Mouse (Mus musculus) erythroblast, embryonic 14.5 days (primary cell): ENCODE results near the gene Cul7. TPM values are rescaled to one million over a fixed set of nuclear protein-coding genes. Genes with fewer than 3 reads are reported as not detected.
A peak's percentile ranks its signal among the peaks of the same experiment; 100 is the strongest.

Experiments
- H3K27me3 ChIP-seq: 2 replicates; pipeline ENCODE4 v1.6.1; 2012; ENCODE audit warnings: inconsistent platforms; ENCODE audit not compliant: control insufficient read depth
- H3K36me3 ChIP-seq: 2 replicates; pipeline ENCODE4 v1.6.1; 2012; ENCODE audit warnings: mild to moderate bottlenecking, inconsistent platforms; ENCODE audit not compliant: control insufficient read depth
- H3K4me1 ChIP-seq: 2 replicates; pipeline ENCODE4 v1.6.1; 2012; ENCODE audit warnings: inconsistent platforms; ENCODE audit not compliant: control insufficient read depth
- H3K4me3 ChIP-seq: replicated peaks from 2 replicates; pipeline ENCODE3; 2012; ENCODE audit warnings: moderate library complexity, mild to moderate bottlenecking, inconsistent platforms
- H3K9me3 ChIP-seq: 2 replicates; pipeline ENCODE4 v1.6.1; 2012; ENCODE audit warnings: low read length, inconsistent platforms, mixed read lengths; ENCODE audit not compliant: control insufficient read depth
- GATA1 ChIP-seq: IDR thresholded peaks from 2 replicates; pipeline ENCODE4 v1.6.1; 2012; ENCODE audit warnings: low read length, inconsistent platforms, mixed read lengths
- TAL1 ChIP-seq: IDR thresholded peaks from 3 replicates; pipeline ENCODE4 v1.6.1; 2012; ENCODE audit warnings: low read length, inconsistent platforms, mixed read lengths
- polyA plus RNA-seq: library from polyadenylated mRNA; stranded (reverse); fragments of >175 nt; gene quantifications from 2 replicates; pipeline ENCODE4 v1.2.3, GENCODE M21; 2012

The Cul7 gene
- 1.3 and 2.3 TPM in 2 replicates for polyA plus RNA-seq

DNA sequence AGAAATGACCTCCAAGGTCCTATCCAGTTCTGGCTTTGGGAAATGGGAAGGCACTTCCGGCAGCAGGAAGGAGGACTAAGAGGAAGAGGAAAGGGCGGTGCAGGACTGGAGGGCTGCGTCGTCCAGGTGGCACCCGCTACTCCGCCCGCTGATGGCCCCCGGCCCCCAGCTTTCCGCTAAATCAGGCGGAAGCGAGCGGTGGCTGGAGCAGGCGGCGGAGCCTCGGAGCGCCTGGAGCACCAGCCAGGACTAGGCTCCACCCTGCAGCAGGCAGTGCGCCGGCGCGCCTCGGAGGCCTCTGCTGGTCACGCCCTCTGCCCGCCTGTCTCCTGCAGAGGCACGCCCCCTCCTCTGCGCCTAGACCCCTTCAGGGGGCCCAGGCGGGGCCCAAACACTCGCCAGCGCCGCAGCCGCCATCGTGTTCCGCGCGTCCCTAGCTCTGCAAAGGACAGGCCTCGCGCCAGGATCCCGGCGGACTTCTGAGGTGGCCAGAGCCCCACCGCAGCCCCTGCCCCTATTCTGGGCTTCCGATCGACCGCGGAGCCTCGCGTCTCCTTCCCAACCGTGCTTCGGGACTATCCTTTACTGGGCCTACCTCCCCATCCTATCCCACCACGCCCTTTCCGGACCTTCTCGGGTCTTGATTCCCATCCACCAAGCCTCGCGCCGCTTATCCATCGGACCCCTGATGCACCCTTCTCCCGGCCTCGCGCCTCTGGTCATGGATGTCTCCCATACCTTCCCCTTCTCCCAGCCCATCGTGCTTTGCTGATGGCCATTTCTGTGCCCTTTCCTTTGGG, at the start of gene Cul7:
Gene Cul7 (plus strand): TSS at position 106 of the 800 bp plus-strand sequence.
- Histone ChIP-seq H3K4me3 (peak within 1 kb of the TSS; percentile 77), H3K9me3 (no peaks in the 10 kb centered on the region), H3K4me1 (peaks cover 47% of the 10 kb centered on the region), H3K36me3 (peaks cover 48% of the 10 kb centered on the region), H3K27me3 (no peaks in the 10 kb centered on the region)
- TF ChIP-seq GATA1 (no peak), TAL1 (no peak)

DNA sequence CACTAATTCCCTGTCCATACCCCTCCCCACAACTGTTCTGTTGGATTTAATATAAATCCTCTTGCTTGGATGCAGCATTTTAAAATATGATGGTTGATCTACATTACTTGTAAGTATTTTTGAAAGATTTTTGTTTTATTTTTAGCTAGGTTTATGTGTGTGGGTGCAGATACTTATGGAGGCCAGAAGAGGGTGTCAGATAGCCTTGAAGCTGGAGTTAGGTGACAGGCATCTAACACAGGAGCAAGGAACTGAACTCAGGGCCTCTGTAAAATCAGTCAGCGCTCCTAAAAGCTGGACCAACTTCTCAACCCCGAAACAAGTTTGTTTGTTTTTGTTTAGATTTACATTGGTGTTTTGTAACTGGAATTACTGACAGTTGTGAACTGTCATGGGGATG, 49.6 kb upstream of the Cul7 start:
- Histone ChIP-seq H3K36me3 (no peaks in the 10 kb centered on the region), H3K9me3 (no peaks in the 10 kb centered on the region), H3K27me3 (no peaks in the 10 kb centered on the region), H3K4me3 (no peak overlapping the region), H3K4me1 (peaks cover 6% of the 10 kb centered on the region; the same call in 1 of the 2 replicates)
- TF ChIP-seq TAL1 = no peak

DNA sequence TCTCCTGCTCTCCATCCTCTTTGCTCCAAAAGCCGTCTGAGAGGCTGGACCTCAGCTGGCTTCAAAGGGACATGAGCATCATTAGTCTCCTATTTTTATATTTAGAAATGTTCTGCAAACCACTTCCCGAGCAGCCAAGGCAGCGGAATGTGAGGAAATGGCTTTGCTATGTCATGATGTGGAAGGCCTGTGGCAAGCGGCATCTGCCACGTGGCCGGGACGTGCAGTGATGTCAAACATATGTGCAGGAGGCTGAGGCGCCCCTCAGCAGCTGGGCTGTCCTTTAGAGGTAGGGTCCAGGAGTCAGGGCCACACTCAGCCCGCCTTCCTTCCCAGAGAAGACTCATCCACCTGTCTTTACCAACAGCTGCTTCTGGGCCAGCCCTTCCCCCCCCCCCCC, 47.9 kb upstream of the Cul7 start:
- Histone ChIP-seq H3K9me3 (no peaks in the 10 kb centered on the region), H3K27me3 (no peaks in the 10 kb centered on the region), H3K4me3 (no peak overlapping the region), H3K4me1 (peaks cover 6% of the 10 kb centered on the region; the same call in 1 of the 2 replicates), H3K36me3 (no peaks in the 10 kb centered on the region)
- TF ChIP-seq GATA1 (no peak), TAL1 (no peak)

DNA sequence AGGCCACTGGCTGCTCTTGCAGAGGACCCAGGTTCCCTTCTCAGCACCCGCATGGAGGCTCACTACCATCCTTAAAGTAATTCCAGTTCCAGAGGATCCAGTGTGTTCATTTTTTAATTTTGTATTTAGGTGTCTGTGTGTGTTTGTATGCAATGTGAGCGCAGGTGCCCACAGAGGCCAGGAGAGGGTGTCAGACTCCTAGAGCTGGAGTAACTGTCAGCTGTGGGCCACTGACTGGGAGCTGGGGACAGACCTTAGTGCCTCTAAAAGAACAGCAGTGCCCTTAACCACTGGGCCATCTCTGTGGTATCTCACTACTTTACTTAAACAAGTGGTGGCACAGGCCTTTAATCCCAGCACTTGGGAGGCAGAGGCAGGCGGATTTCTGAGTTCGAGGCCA, 46.9 kb upstream of the Cul7 start:
- H3K4me1 ChIP-seq = no peaks in the 10 kb centered on the region
- H3K9me3 ChIP-seq = no peaks in the 10 kb centered on the region
- no peaks in the 10 kb centered on the region for H3K36me3 ChIP-seq
- no peak overlapping the region for H3K4me3 ChIP-seq
- no peaks in the 10 kb centered on the region for H3K27me3 ChIP-seq
- no peak for TF ChIP-seq GATA1

DNA sequence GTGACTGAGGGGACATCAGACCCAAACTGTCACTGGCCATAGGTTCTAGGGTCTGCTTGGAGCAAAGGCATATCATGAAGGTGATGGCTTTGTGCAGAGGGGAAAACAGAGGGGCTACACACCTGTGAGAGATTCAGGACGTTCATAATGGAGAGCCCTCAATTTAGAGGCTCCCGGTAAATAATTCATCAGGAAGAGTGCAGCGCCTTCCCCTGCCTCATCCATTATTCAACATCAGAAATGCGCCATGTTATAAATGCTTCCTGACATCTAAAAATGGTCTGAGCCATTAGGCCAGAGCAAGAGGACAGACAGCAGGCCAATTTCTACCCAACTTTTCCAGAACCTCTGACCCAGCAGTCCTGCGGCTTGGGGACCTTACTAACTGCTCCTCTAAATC, 45.0 kb upstream of the Cul7 start:
- H3K36me3 ChIP-seq = no peaks in the 10 kb centered on the region
- no peak for TF ChIP-seq GATA1
- TF ChIP-seq TAL1 = no peak
- H3K4me1 ChIP-seq = peaks cover 3% of the 10 kb centered on the region

DNA sequence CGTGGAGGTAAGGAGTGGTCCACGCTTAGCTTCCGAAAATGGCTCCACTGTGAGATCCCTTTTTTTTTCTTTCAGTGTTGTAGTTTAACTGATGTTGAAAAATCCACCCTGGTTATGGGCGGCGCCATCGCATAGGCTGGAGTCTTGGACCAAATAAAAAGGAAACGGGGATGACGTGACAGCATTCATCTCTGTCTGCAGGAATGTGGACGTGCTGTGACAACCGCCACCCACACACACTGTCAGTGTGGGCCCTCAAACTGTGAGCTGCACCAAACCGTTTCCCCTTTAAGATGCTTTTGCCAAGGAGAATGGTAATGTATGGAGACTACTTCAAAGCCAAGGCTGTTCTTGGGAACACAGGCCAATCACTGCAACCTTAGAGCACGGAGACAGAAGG, 44.1 kb upstream of the Cul7 start:
- Histone ChIP-seq H3K4me1 (peaks cover 3% of the 10 kb centered on the region), H3K36me3 (no peaks in the 10 kb centered on the region), H3K9me3 (no peaks in the 10 kb centered on the region), H3K27me3 (no peaks in the 10 kb centered on the region), H3K4me3 (no peak overlapping the region)
- TF ChIP-seq GATA1 = no peak

More for the DNA sequence above, 45.0 kb upstream of the Cul7 start:
- Histone ChIP-seq H3K9me3 (no peaks in the 10 kb centered on the region), H3K27me3 (no peaks in the 10 kb centered on the region), H3K4me3 (no peak overlapping the region)

DNA sequence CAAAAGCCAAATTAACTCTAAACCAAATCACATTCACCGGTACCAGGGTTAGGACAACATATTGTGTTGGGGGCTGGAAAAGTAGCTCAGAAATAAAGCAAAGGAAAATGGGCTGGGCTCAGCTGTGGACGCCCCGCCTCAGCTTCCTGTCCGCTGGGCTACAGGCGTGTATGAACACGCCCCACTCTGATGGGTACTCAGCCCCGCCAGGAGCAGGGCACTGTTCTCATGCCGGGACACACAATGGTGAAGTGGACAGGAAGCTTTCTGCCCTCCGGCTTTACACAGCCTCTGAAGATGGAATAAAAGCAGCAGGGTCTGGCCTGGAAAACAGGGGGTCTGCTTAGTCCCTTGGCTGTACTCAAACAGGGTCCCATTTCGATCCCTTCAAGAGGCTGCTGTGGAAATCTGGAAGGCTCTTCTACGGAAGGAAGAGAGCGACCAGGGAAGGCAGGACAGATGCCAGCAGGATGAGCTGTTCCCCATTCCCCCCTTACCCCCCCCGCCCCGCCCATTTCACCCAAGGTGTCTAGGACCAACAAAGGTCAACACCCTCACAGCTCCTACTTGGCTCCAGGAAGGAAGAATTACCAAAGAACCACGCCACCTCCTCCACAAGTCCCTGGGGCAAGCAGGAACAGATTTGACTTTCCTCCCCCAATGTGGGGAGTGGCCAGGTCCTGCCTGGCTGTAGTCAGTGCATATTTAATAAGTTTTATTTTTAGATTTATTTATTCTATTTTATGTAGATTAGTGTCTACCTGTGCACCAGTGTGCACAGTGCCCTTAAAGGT, 40.2 kb upstream of the Cul7 start:
- H3K9me3 ChIP-seq = no peaks in the 10 kb centered on the region
- H3K4me1 ChIP-seq = peaks cover 3% of the 10 kb centered on the region
- no peaks in the 10 kb centered on the region for H3K27me3 ChIP-seq
- TF ChIP-seq TAL1 (no peak), GATA1 (no peak)
- no peaks in the 10 kb centered on the region for H3K36me3 ChIP-seq
- no peak overlapping the region for H3K4me3 ChIP-seq

DNA sequence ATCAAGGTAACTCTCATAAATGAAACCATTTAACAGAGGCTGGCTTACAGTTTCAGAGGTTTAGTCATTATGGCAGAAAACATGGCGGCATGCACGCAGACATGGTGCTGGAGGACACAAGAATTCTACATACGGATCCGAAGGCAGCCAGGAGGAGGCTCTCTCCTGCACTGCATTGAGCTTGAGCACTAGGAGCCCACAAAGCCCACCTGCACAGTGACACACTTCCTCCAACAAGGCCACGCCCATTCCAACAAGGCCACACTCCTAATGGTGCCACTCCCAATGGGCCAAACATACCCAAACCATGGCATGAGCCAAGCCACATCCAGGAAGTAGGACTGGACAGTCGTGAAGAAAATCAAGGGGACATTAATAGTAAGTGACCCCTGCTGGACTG, 38.8 kb upstream of the Cul7 start:
- Histone ChIP-seq H3K27me3 (no peaks in the 10 kb centered on the region), H3K9me3 (no peaks in the 10 kb centered on the region), H3K4me3 (no peak overlapping the region), H3K36me3 (no peaks in the 10 kb centered on the region), H3K4me1 (peaks cover 3% of the 10 kb centered on the region)
- no peak for TF ChIP-seq TAL1

DNA sequence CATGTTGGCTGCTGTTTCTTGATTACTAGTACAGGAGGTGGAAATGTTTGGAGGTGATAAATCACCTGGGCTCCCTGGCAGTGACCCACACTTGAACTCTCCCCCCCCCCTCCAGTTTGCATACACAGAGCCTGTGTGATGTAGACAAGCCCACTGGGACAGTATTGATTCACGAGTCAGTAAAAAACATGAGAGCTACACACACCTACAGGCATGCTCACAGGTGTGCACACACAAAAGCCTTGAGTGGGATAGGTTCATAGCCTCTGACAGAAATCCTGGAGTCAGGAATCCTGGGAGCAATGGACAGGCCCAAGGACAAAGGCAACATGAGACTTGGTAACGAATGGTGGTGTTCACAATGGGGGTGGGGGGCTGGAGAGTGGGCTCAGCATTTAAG, 37.9 kb upstream of the Cul7 start:
- Histone ChIP-seq H3K4me1 (peaks cover 3% of the 10 kb centered on the region), H3K4me3 (no peak overlapping the region), H3K27me3 (no peaks in the 10 kb centered on the region), H3K36me3 (no peaks in the 10 kb centered on the region), H3K9me3 (no peaks in the 10 kb centered on the region)
- no peak for TF ChIP-seq TAL1
- no peak for TF ChIP-seq GATA1
